Mouse (Mus musculus) neural tube, embryonic 14.5 days (tissue): ENCODE measurements around the gene Cstb. TPM values are rescaled to one million over a fixed set of nuclear protein-coding genes. Genes with fewer than 3 reads are reported as not detected.
A peak's percentile ranks its signal among the peaks of the same experiment; 100 is the strongest.

Experiments
- ATAC-seq: fragments of 200-750 bp; cut with Nextera tagmentation; 2 replicates; pipeline ENCODE4 v1.8.0; 2017; ENCODE audit warnings: low read depth, mild to moderate bottlenecking, moderate TSS enrichment, moderate library complexity
- H3K27ac ChIP-seq: fragments of 300-500 bp; sonication (generic); 2 replicates; pipeline ENCODE4 v1.5.1; 2014; ENCODE audit warnings: low read depth, mild to moderate bottlenecking, control low read depth, low read length, moderate library complexity, mixed read lengths
- H3K27me3 ChIP-seq: fragments of 300-500 bp; sonication (generic); 2 replicates; pipeline ENCODE4 v1.6.1; 2014; ENCODE audit warnings: low read length; ENCODE audit not compliant: control insufficient read depth, insufficient read depth
- H3K36me3 ChIP-seq: fragments of 300-500 bp; sonication (generic); 2 replicates; pipeline ENCODE4 v1.6.1; 2014; ENCODE audit warnings: low read length, mixed read lengths; ENCODE audit not compliant: control insufficient read depth, insufficient read depth
- H3K4me1 ChIP-seq: fragments of 300-500 bp; sonication (generic); 2 replicates; pipeline ENCODE4 v1.6.1; 2014; ENCODE audit warnings: low read length; ENCODE audit not compliant: control insufficient read depth, insufficient read depth
- H3K4me2 ChIP-seq: fragments of 300-500 bp; sonication (generic); 2 replicates; pipeline ENCODE4 v1.6.1; 2014; ENCODE audit warnings: mild to moderate bottlenecking, low read depth, low read length, control low read depth
- H3K4me3 ChIP-seq: fragments of 300-500 bp; sonication (generic); 2 replicates; pipeline ENCODE4 v1.5.1; 2014; ENCODE audit warnings: low read depth, low read length, control low read depth, mixed read lengths
- H3K9ac ChIP-seq: fragments of 300-500 bp; sonication (generic); replicated peaks from 2 replicates; pipeline ENCODE4 v1.6.1; 2014; ENCODE audit warnings: low read depth, mild to moderate bottlenecking, control low read depth, low read length, mixed read lengths
- H3K9me3 ChIP-seq: fragments of 300-500 bp; sonication (generic); 2 replicates; pipeline ENCODE4 v1.6.1; 2016; ENCODE audit warnings: low read length; ENCODE audit not compliant: control insufficient read depth
- WGBS: fragments of 180-500 bp; shearing (Covaris S2); extraction: QIAGEN DNeasy Blood & Tissue Kit; methylation state at CpG from one replicate; pipeline ENCODE4 v1.1.7; 2014; 5-methylcytosine and 5-hydroxymethylcytosine counted together
- polyA plus RNA-seq: library from polyadenylated mRNA; unstranded; fragments of >200 nt; fragmentation: Nextera tagmentation; extraction: Ambion mirVana; gene quantifications from 2 replicates; pipeline ENCODE4 v1.2.1, GENCODE M21; 2014

Gene Cstb
- polyA plus RNA-seq, 1 experiment from 2014 or later, result 96.7 TPM

GRCm38 (mm10) chr10:78428070-78428469 lies 2.6 kb downstream of the Cstb start:
- WGBS, result 93% methylated on average over 11 of the region's 11 CpGs

GRCm38 (mm10) chr10:78429180-78429579 lies 3.7 kb downstream of the Cstb start:
- Histone ChIP-seq H3K9me3 (no peaks in the 10 kb centered on the region), H3K4me1 (0 out of 2 replicates have a peak, but pooled peaks cover 3% of the 10 kb centered on the region), H3K27me3 (no peaks in the 10 kb centered on the region), H3K4me3 (no peak overlapping the region), H3K4me2 (no peak overlapping the region), H3K9ac (no peak overlapping the region), H3K27ac (no peak overlapping the region), H3K36me3 (0 out of 2 replicates have a peak, but pooled peaks cover 2% of the 10 kb centered on the region)
- ATAC-seq, result no peak
- 90% methylated on average over 5 of the region's 5 CpGs for WGBS

More at GRCm38 (mm10) chr10:78428070-78428469, 2.6 kb downstream of the Cstb start:
- no peak for ATAC-seq
- H3K36me3 ChIP-seq, result 0 out of 2 replicates have a peak, but pooled peaks cover 2% of the 10 kb centered on the region
- no peaks in the 10 kb centered on the region for H3K9me3 ChIP-seq
- no peak overlapping the region for H3K4me2 ChIP-seq
- no peak overlapping the region for H3K4me3 ChIP-seq
- 0 out of 2 replicates have a peak, but pooled peaks cover 3% of the 10 kb centered on the region for H3K4me1 ChIP-seq
- H3K27me3 ChIP-seq, result no peaks in the 10 kb centered on the region
- H3K9ac ChIP-seq, result no peak overlapping the region
- no peak overlapping the region for H3K27ac ChIP-seq

- Histone ChIP-seq H3K27ac (no peak overlapping the region), H3K27me3 (no peaks in the 10 kb centered on the region), H3K9me3 (no peaks in the 10 kb centered on the region), H3K4me1 (0 out of 2 replicates have a peak, but pooled peaks cover 3% of the 10 kb centered on the region), H3K4me3 (no peak overlapping the region), H3K36me3 (0 out of 2 replicates have a peak, but pooled peaks cover 2% of the 10 kb centered on the region), H3K9ac (no peak overlapping the region), H3K4me2 (no peak overlapping the region)
- no peak for ATAC-seq
- WGBS, result 94% methylated on average over 2 of the region's 2 CpGs
Observed at GRCm38 (mm10) chr10:78429776-78430175, 4.3 kb downstream of the Cstb start.

- no peak for ATAC-seq
- Histone ChIP-seq H3K9me3 (no peaks in the 10 kb centered on the region), H3K9ac (no peak overlapping the region), H3K4me2 (no peak overlapping the region), H3K27ac (no peak overlapping the region), H3K4me3 (no peak overlapping the region), H3K4me1 (no peaks in the 10 kb centered on the region), H3K27me3 (no peaks in the 10 kb centered on the region), H3K36me3 (0 out of 2 replicates have a peak, but pooled peaks cover under 1% of the 10 kb centered on the region)
- 73% methylated on average over 3 of the region's 3 CpGs for WGBS
Observed at GRCm38 (mm10) chr10:78432853-78433252, 7.4 kb downstream of the Cstb start.

- H3K4me1 ChIP-seq, result no peaks in the 10 kb centered on the region
- peaks cover 3% of the 10 kb centered on the region; the same call in 1 of the 2 replicates for H3K36me3 ChIP-seq
- no peaks in the 10 kb centered on the region for H3K9me3 ChIP-seq
- H3K27me3 ChIP-seq, result no peaks in the 10 kb centered on the region
- H3K9ac ChIP-seq, result no peak overlapping the region
- no peak overlapping the region for H3K4me2 ChIP-seq
- no peak overlapping the region for H3K27ac ChIP-seq
- 15% methylated on average over 5 of the region's 5 CpGs for WGBS
- peak; percentile 43; the same call in 1 of the 2 replicates for ATAC-seq
- no peak overlapping the region for H3K4me3 ChIP-seq
Observed at GRCm38 (mm10) chr10:78438094-78438493, 12.6 kb downstream of the Cstb start.

GRCm38 (mm10) chr10:78439550-78439949 lies 14.1 kb downstream of the Cstb start:
- no peaks in the 10 kb centered on the region for H3K27me3 ChIP-seq
- H3K4me1 ChIP-seq, result no peaks in the 10 kb centered on the region
- WGBS, result 81% methylated on average over 5 of the region's 5 CpGs
- H3K36me3 ChIP-seq, result peaks cover 3% of the 10 kb centered on the region; the same call in 1 of the 2 replicates
- H3K4me3 ChIP-seq, result no peak overlapping the region
- H3K27ac ChIP-seq, result no peak overlapping the region
- ATAC-seq, result no peak
- H3K9ac ChIP-seq, result no peak overlapping the region
- H3K4me2 ChIP-seq, result no peak overlapping the region
- no peaks in the 10 kb centered on the region for H3K9me3 ChIP-seq

GRCm38 (mm10) chr10:78439990-78440389 lies 14.5 kb downstream of the Cstb start:
- Histone ChIP-seq H3K9ac (no peak overlapping the region), H3K36me3 (peaks cover 3% of the 10 kb centered on the region; the same call in 1 of the 2 replicates), H3K27ac (no peak overlapping the region), H3K27me3 (no peaks in the 10 kb centered on the region), H3K4me1 (no peaks in the 10 kb centered on the region), H3K4me2 (no peak overlapping the region), H3K4me3 (no peak overlapping the region), H3K9me3 (no peaks in the 10 kb centered on the region)
- ATAC-seq, result no peak
- 87% methylated on average over 7 of the region's 7 CpGs for WGBS

GRCm38 (mm10) chr10:78440812-78441211 lies 15.3 kb downstream of the Cstb start:
- no peak overlapping the region for H3K27ac ChIP-seq
- no peaks in the 10 kb centered on the region for H3K4me1 ChIP-seq
- no peak for ATAC-seq
- H3K4me3 ChIP-seq, result no peak overlapping the region
- no peak overlapping the region for H3K4me2 ChIP-seq
- no peaks in the 10 kb centered on the region for H3K27me3 ChIP-seq
- H3K9ac ChIP-seq, result no peak overlapping the region
- 79% methylated on average over 9 of the region's 9 CpGs for WGBS
- no peaks in the 10 kb centered on the region for H3K9me3 ChIP-seq
- H3K36me3 ChIP-seq, result peaks cover 3% of the 10 kb centered on the region; the same call in 1 of the 2 replicates

- no peak overlapping the region for H3K9ac ChIP-seq
- 79% methylated on average over 5 of the region's 5 CpGs for whole genome bisulfite sequencing
- no peaks in the 10 kb centered on the region for H3K27me3 ChIP-seq
- H3K9me3 ChIP-seq, result no peaks in the 10 kb centered on the region
- H3K4me2 ChIP-seq, result no peak overlapping the region
- ATAC-seq, result no peak
- H3K36me3 ChIP-seq, result peaks cover 7% of the 10 kb centered on the region
- H3K27ac ChIP-seq, result no peak overlapping the region
- no peak overlapping the region for H3K4me3 ChIP-seq
- H3K4me1 ChIP-seq, result no peaks in the 10 kb centered on the region
Observed at GRCm38 (mm10) chr10:78441606-78442005, 16.1 kb downstream of the Cstb start.
